Mouse (Mus musculus) liver, adult 2 months (tissue): Measurements from ENCODE around the gene Ercc6. TPM values are rescaled to one million over a fixed set of nuclear protein-coding genes. Genes with fewer than 3 reads are reported as not detected.

Source experiments
- DNase-seq: peaks from one replicate; pipeline ENCODE4 v3.0.0-alpha.2; 2011; ENCODE audit warnings: low read depth, low spot score; ENCODE audit errors: extremely low read depth
- H3K27ac ChIP-seq: fragments of 200-500 bp; replicated peaks from 2 replicates; pipeline ENCODE4 v1.5.1; 2012; ENCODE audit warnings: low read depth, mild to moderate bottlenecking, control low read depth, inconsistent platforms, low read length; ENCODE audit not compliant: insufficient read depth
- H3K27me3 ChIP-seq: fragments of 200-500 bp; 2 replicates; pipeline ENCODE4 v1.6.1; 2012; ENCODE audit warnings: mild to moderate bottlenecking, moderate library complexity, low read length, inconsistent platforms; ENCODE audit not compliant: control insufficient read depth, insufficient read depth
- H3K36me3 ChIP-seq: fragments of 200-500 bp; 2 replicates; pipeline ENCODE4 v1.6.1; 2012; ENCODE audit warnings: low read length, inconsistent platforms; ENCODE audit not compliant: control insufficient read depth, insufficient read depth
- H3K4me1 ChIP-seq: fragments of 200-500 bp; 2 replicates; pipeline ENCODE4 v1.6.1; 2011; ENCODE audit warnings: low read length; ENCODE audit not compliant: control insufficient read depth, insufficient read depth
- H3K4me3 ChIP-seq: fragments of 200-500 bp; 2 replicates; pipeline ENCODE4 v1.5.1; 2011; ENCODE audit warnings: low read depth, mild to moderate bottlenecking, control low read depth, low read length, moderate library complexity; ENCODE audit not compliant: insufficient read depth
- H3K79me2 ChIP-seq: fragments of 200-500 bp; 2 replicates; pipeline ENCODE4 v1.6.1; 2012; ENCODE audit warnings: inconsistent platforms, mild to moderate bottlenecking, low read length, moderate library complexity; ENCODE audit not compliant: control insufficient read depth, insufficient read depth
- H3K9ac ChIP-seq: fragments of 200-500 bp; 2 replicates; pipeline ENCODE4 v1.6.1; 2012; ENCODE audit warnings: low read depth, mild to moderate bottlenecking, control low read depth, inconsistent platforms, low read length
- CTCF ChIP-seq: fragments of 200-500 bp; IDR thresholded peaks from 2 replicates; pipeline ENCODE4 v1.5.1; 2011; ENCODE audit warnings: low read depth, low read length, control low read depth
- POLR2A ChIP-seq: fragments of 200-500 bp; IDR thresholded peaks from 2 replicates; pipeline ENCODE4 v1.6.1; 2011; ENCODE audit warnings: low read length, control low read depth; ENCODE audit not compliant: insufficient read depth; ENCODE audit errors: extremely low read depth
- WGBS: fragments of 180-500 bp; shearing (Covaris S2); methylation state at CpG from one replicate; pipeline ENCODE4 v1.1.7; 2018; 5-methylcytosine and 5-hydroxymethylcytosine counted together
- polyA plus RNA-seq: library from polyadenylated mRNA; depleted of rRNA; stranded (reverse); fragments of >200 nt; gene quantifications from 2 replicates; pipeline ENCODE4 v1.2.3, GENCODE M21; 2012
- total RNA-seq: library from RNA; depleted of rRNA; stranded (reverse); fragments of >200 nt; gene quantifications from 2 replicates; pipeline ENCODE4 v1.2.3, GENCODE M21; 2014

Ercc6 gene
- total and polyA plus RNA-seq, 2 experiments = 2.8 to 11.2 TPM

GRCm38 (mm10) chr14:32532381-32533147 lies 19.2 kb downstream of the Ercc6 start:
- Histone ChIP-seq H3K9ac (no peak overlapping the region), H3K4me3 (no peak overlapping the region), H3K27me3 (no peaks in the 10 kb centered on the region), H3K27ac (no peak overlapping the region; the same call in 1 of the 2 replicates), H3K4me1 (peaks cover 17% of the 10 kb centered on the region), H3K36me3 (peaks cover 2% of the 10 kb centered on the region; the same call in 1 of the 2 replicates), H3K79me2 (peaks cover 7% of the 10 kb centered on the region; the same call in 1 of the 2 replicates)
- 32% methylated on average over 7 of the region's 7 CpGs for WGBS
- TF ChIP-seq POLR2A (no peak), CTCF (no peak)
- peak; percentile 65 for DNase-seq

GRCm38 (mm10) chr14:32533148-32533520 lies 19.8 kb downstream of the Ercc6 start:
- Histone ChIP-seq H3K9ac (no peak overlapping the region), H3K27ac (no peak overlapping the region; the same call in 1 of the 2 replicates), H3K4me1 (peaks cover 17% of the 10 kb centered on the region), H3K79me2 (peaks cover 10% of the 10 kb centered on the region; the same call in 1 of the 2 replicates), H3K27me3 (no peaks in the 10 kb centered on the region), H3K4me3 (no peak overlapping the region), H3K36me3 (peaks cover 2% of the 10 kb centered on the region; the same call in 1 of the 2 replicates)
- no peak for TF ChIP-seq CTCF
- TF ChIP-seq POLR2A = no peak
- no peak for DNase-seq
- WGBS = 32% methylated on average over 3 of the region's 3 CpGs

- H3K9ac ChIP-seq = no peak overlapping the region
- H3K4me3 ChIP-seq = no peak overlapping the region
- H3K4me1 ChIP-seq = peaks cover 17% of the 10 kb centered on the region
- 60% methylated on average over 4 of the region's 4 CpGs for WGBS
- H3K27me3 ChIP-seq = no peaks in the 10 kb centered on the region
- TF ChIP-seq POLR2A (no peak), CTCF (no peak)
- DNase-seq = no peak
- H3K79me2 ChIP-seq = peaks cover 15% of the 10 kb centered on the region; the same call in 1 of the 2 replicates
- peaks cover 4% of the 10 kb centered on the region; the same call in 1 of the 2 replicates for H3K36me3 ChIP-seq
- no peak overlapping the region for H3K27ac ChIP-seq
These were observed 20.3 kb downstream of the Ercc6 start for GRCm38 (mm10) chr14:32533656-32534055.

GRCm38 (mm10) chr14:32534137-32534536 lies 20.8 kb downstream of the Ercc6 start:
- Histone ChIP-seq H3K4me3 (no peak overlapping the region), H3K4me1 (peaks cover 17% of the 10 kb centered on the region), H3K27ac (no peak overlapping the region), H3K27me3 (no peaks in the 10 kb centered on the region), H3K36me3 (peaks cover 6% of the 10 kb centered on the region; the same call in 1 of the 2 replicates), H3K79me2 (peaks cover 15% of the 10 kb centered on the region; the same call in 1 of the 2 replicates), H3K9ac (no peak overlapping the region)
- 75% methylated on average over 5 of the region's 5 CpGs for WGBS
- TF ChIP-seq POLR2A (no peak), CTCF (peak; percentile 56; the same call in 1 of the 2 replicates)
- DNase-seq = no peak

GRCm38 (mm10) chr14:32536763-32537162 lies 23.4 kb downstream of the Ercc6 start:
- Histone ChIP-seq H3K4me1 (peaks cover 12% of the 10 kb centered on the region), H3K9ac (no peak overlapping the region), H3K27ac (no peak overlapping the region), H3K4me3 (no peak overlapping the region), H3K36me3 (peaks cover 16% of the 10 kb centered on the region), H3K79me2 (peaks cover 15% of the 10 kb centered on the region; the same call in 1 of the 2 replicates), H3K27me3 (no peaks in the 10 kb centered on the region)
- no peak for TF ChIP-seq CTCF
- no peak for TF ChIP-seq POLR2A
- WGBS = 83% methylated on average over 9 of the region's 9 CpGs
- no peak for DNase-seq

GRCm38 (mm10) chr14:32538115-32538514 lies 24.8 kb downstream of the Ercc6 start:
- Histone ChIP-seq H3K9ac (no peak overlapping the region), H3K27me3 (no peaks in the 10 kb centered on the region), H3K79me2 (peaks cover 15% of the 10 kb centered on the region; the same call in 1 of the 2 replicates), H3K27ac (no peak overlapping the region), H3K36me3 (peaks cover 23% of the 10 kb centered on the region), H3K4me3 (no peak overlapping the region), H3K4me1 (peaks cover 5% of the 10 kb centered on the region)
- 82% methylated on average over 1 of the region's 1 CpGs for WGBS
- peak; percentile 10 for DNase-seq
- TF ChIP-seq CTCF = no peak
- TF ChIP-seq POLR2A = no peak
